Mouse (Mus musculus) stomach, postnatal 0 days (tissue): ENCODE measurements around the gene Trim71. TPM values are rescaled to one million over a fixed set of nuclear protein-coding genes. Genes with fewer than 3 reads are reported as not detected.
A peak's percentile ranks its signal among the peaks of the same experiment; 100 is the strongest.

Experiments
- ATAC-seq: fragments of 200-750 bp; cut with Nextera tagmentation; 2 replicates; pipeline ENCODE4 v1.8.0; 2017; ENCODE audit not compliant: low FRiP score, low TSS enrichment
- DNase-seq: peaks from one replicate; pipeline ENCODE4 v3.0.0-alpha.2; 2016; ENCODE audit warnings: low spot score
- H3K27ac ChIP-seq: fragments of 300-500 bp; sonication (generic); replicated peaks from 2 replicates; pipeline ENCODE4 v1.5.1; 2014; ENCODE audit warnings: mild to moderate bottlenecking, control low read depth
- H3K27me3 ChIP-seq: fragments of 300-500 bp; sonication (generic); 2 replicates; pipeline ENCODE4 v1.6.1; 2014; ENCODE audit warnings: low read length; ENCODE audit not compliant: control insufficient read depth, insufficient read depth
- H3K36me3 ChIP-seq: fragments of 300-500 bp; sonication (generic); 2 replicates; pipeline ENCODE4 v1.6.1; 2014; ENCODE audit warnings: low read length, mixed read lengths; ENCODE audit not compliant: control insufficient read depth, insufficient read depth
- H3K4me1 ChIP-seq: fragments of 300-500 bp; sonication (generic); replicated peaks from 2 replicates; pipeline ENCODE4 v1.6.1; 2014; ENCODE audit warnings: antibody characterized with exemption; ENCODE audit not compliant: control insufficient read depth, insufficient read depth
- H3K4me2 ChIP-seq: fragments of 300-500 bp; sonication (generic); replicated peaks from 2 replicates; pipeline ENCODE4 v1.6.1; 2014; ENCODE audit warnings: low read depth, mild to moderate bottlenecking, control low read depth, moderate library complexity
- H3K4me3 ChIP-seq: fragments of 300-500 bp; sonication (generic); 2 replicates; pipeline ENCODE4 v1.5.1; 2014; ENCODE audit warnings: low read depth, low read length, control low read depth
- H3K9ac ChIP-seq: fragments of 300-500 bp; sonication (generic); 2 replicates; pipeline ENCODE4 v1.6.1; 2014; ENCODE audit warnings: mild to moderate bottlenecking, low read length, control low read depth, mixed read lengths
- H3K9me3 ChIP-seq: fragments of 300-500 bp; sonication (generic); 2 replicates; pipeline ENCODE4 v1.6.1; 2016; ENCODE audit warnings: low read length; ENCODE audit not compliant: control insufficient read depth
- CTCF ChIP-seq: IDR thresholded peaks from 2 replicates; pipeline ENCODE4 v1.5.1; 2016; ENCODE audit warnings: antibody characterized with exemption, low read depth, mild to moderate bottlenecking, moderate library complexity
- EP300 ChIP-seq: optimal IDR thresholded peaks from 2 replicates; pipeline ENCODE3; 2016; ENCODE audit warnings: antibody characterized with exemption
- WGBS: fragments of 180-500 bp; shearing (Covaris S2); extraction: QIAGEN DNeasy Blood & Tissue Kit; methylation state at CpG from one replicate; pipeline ENCODE4 v1.1.7; 2014; 5-methylcytosine and 5-hydroxymethylcytosine counted together
- polyA plus RNA-seq: library from polyadenylated mRNA; unstranded; fragments of >200 nt; fragmentation: Nextera tagmentation; extraction: Ambion mirVana; gene quantifications from 2 replicates; pipeline ENCODE4 v1.2.1, GENCODE M21; 2015

Trim71 gene
- polyA plus RNA-seq, 1 experiment from 2014 or later, result 0.47 TPM

DNA sequence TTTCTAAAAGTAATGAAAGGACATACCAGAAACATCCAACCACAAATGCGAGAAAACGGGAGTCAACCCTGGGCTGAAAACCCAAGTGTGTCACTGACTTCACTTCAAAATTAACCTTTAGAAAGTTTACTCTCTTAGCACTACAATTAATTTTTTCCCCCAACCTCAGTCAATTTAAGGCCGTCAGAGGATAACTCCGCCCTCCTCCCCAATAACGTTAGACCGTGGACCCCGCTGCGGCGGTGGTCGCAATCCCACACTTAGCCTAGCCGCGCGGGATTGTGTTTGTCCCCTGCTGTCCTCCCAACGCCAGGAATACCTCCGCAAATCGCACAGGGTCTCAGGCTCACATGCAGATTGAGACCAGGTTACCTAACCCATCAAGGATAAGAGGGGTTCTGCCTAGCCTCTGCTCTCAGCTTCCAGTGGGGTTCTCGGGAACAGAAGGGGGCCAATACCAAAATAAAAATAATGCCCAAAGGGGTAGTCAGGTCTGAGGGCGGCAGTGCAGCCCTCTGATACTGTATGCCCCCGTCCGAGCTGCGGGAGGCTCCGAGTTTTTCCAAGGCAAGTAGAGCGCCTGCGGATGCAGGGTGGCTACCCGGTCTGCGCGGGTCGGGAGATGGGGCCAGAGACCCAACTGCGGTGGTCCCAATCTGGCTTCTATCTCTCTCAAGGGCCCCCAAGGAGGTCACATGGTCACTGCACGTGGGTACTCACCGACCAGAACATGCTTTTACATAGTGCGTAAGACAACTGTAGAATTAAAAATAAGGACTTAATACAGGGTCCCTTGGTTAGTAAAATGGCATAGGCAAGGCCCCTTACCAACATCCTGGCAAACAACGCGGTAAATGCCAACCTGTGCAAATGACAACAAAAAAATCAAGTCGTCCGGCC lies 3.1 kb downstream of the Trim71 start:
- DNase-seq, result no peak
- H3K9me3 ChIP-seq, result no peaks in the 10 kb centered on the region
- peaks cover 18% of the 10 kb centered on the region for H3K27me3 ChIP-seq
- no peaks in the 10 kb centered on the region for H3K4me1 ChIP-seq
- no peak overlapping the region for H3K9ac ChIP-seq
- no peak for ATAC-seq
- H3K4me2 ChIP-seq, result peak overlapping the region; percentile 76
- WGBS, result 7% methylated on average over 36 of the region's 36 CpGs
- no peaks in the 10 kb centered on the region for H3K36me3 ChIP-seq
- peak overlapping the region; percentile 53 for H3K4me3 ChIP-seq
- TF ChIP-seq CTCF, result no peak
- no peak for TF ChIP-seq EP300
- H3K27ac ChIP-seq, result no peak overlapping the region

DNA sequence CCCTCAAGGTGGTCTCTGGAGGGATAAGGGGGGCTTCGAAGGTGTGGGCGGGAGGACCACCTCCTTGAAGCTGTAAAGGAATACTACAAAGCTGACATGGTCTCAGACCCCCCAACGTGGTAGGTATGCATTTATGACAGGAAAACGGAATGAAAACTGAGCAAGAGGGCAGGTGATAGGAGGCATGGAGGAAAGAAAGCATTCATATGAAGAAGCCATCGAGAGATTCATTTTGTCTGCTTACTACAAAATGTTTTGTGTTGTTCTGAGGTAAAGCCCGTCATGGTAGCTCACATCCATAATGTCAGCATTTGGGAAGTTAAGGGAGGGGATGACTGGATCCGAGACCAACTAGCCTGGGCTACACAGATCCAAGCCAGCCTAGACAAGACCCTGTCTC lies 4.0 kb downstream of the Trim71 start:
- H3K4me1 ChIP-seq, result no peaks in the 10 kb centered on the region
- no peaks in the 10 kb centered on the region for H3K9me3 ChIP-seq
- DNase-seq, result no peak
- WGBS, result 26% methylated on average over 7 of the region's 7 CpGs
- no peaks in the 10 kb centered on the region for H3K36me3 ChIP-seq
- H3K4me3 ChIP-seq, result peak overlapping the region; percentile 2; the same call in 1 of the 2 replicates
- H3K9ac ChIP-seq, result no peak overlapping the region
- peak overlapping the region; percentile 27 for H3K4me2 ChIP-seq
- no peak for ATAC-seq
- peaks cover 18% of the 10 kb centered on the region for H3K27me3 ChIP-seq
- H3K27ac ChIP-seq, result no peak overlapping the region
- TF ChIP-seq EP300 (no peak), CTCF (no peak)

DNA sequence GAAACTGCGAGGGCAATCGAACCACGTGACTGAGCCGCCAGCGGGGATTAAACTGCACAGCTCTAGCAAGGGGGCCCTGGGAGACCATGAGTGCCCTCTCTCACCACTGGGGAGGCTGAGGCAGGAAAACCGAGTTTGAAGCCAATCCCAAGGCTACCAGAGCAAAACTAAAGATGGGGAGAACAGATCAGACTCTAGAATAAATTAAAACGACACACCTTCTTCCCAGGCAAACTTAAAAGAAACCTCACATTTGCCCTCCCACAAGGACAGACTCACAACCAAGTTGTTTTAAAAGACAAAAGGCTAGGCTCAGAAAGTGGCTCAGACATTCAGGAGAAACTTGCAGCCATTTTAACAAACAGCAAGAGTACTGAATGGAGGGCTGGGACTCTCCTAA lies 7.1 kb downstream of the Trim71 start:
- Histone ChIP-seq H3K4me1 (no peaks in the 10 kb centered on the region), H3K9me3 (no peaks in the 10 kb centered on the region), H3K4me2 (peak overlapping the region; percentile 8; the same call in 1 of the 2 replicates), H3K4me3 (no peak overlapping the region), H3K9ac (no peak overlapping the region), H3K27me3 (peaks cover 3% of the 10 kb centered on the region; the same call in 1 of the 2 replicates), H3K36me3 (no peaks in the 10 kb centered on the region), H3K27ac (0 out of 2 replicates have a peak overlapping the region, but pooled peaks have one; percentile 4)
- TF ChIP-seq CTCF (no peak), EP300 (no peak)
- DNase-seq (no peak), ATAC-seq (no peak)
- WGBS, result 34% methylated on average over 7 of the region's 7 CpGs

DNA sequence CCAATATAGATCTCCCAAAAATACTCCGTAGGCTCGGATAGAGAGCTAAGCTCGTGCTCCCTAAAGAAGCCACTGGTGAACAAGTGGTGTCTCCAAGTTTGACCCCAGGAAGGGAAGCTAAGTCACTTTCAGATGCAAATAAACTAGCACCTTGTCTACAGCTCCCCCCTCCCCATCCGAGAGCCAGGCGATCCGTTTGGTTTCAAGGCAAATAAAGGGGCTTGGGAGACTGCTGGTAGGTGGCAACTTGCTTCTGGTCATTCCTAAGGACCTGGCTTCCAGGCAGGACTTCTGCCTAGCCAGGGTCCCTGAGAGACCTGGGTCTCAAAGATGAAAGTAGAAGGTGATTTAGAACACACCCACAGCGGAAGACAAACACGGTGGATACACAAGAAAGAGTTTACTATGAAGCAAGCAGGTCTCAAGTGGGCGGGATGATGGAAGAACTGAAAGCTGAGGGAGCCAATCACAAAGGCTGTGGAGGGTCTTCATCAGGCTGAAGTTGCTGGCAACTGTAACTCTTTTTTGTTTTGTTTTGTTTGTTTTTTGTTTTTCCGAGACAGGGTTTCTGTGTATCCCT lies 7.8 kb downstream of the Trim71 start:
- no peaks in the 10 kb centered on the region; the same call in 1 of the 2 replicates for H3K27me3 ChIP-seq
- H3K4me2 ChIP-seq, result peak overlapping the region; percentile 14; the same call in 1 of the 2 replicates
- no peak overlapping the region for H3K4me3 ChIP-seq
- 49% methylated on average over 10 of the region's 10 CpGs for WGBS
- H3K9me3 ChIP-seq, result no peaks in the 10 kb centered on the region
- no peaks in the 10 kb centered on the region for H3K4me1 ChIP-seq
- ATAC-seq, result no peak
- H3K9ac ChIP-seq, result no peak overlapping the region
- no peak for TF ChIP-seq EP300
- TF ChIP-seq CTCF, result no peak
- H3K27ac ChIP-seq, result no peak overlapping the region
- no peaks in the 10 kb centered on the region for H3K36me3 ChIP-seq
- no peak for DNase-seq

- peak; percentile 29 for TF ChIP-seq CTCF
- TF ChIP-seq EP300, result no peak
- H3K9me3 ChIP-seq, result no peaks in the 10 kb centered on the region
- H3K27me3 ChIP-seq, result no peaks in the 10 kb centered on the region
- no peak overlapping the region for H3K9ac ChIP-seq
- no peak overlapping the region for H3K4me3 ChIP-seq
- H3K27ac ChIP-seq, result peak overlapping the region; percentile 30
- no peaks in the 10 kb centered on the region for H3K4me1 ChIP-seq
- ATAC-seq, result peak; percentile 90
- 40% methylated on average over 5 of the region's 5 CpGs for WGBS
- no peaks in the 10 kb centered on the region for H3K36me3 ChIP-seq
- DNase-seq, result peak; percentile 95
- H3K4me2 ChIP-seq, result no peak overlapping the region
Observed at GRCm38 (mm10) chr9:114554355-114554979, 9.7 kb downstream of the Trim71 start.
